Mouse (Mus musculus) stomach, embryonic 14.5 days (tissue): ENCODE results near the gene Capzb. TPM values are rescaled to one million over a fixed set of nuclear protein-coding genes. Genes with fewer than 3 reads are reported as not detected.

Experiments used
- ATAC-seq: fragments of 200-750 bp; cut with Nextera tagmentation; 2 replicates; pipeline ENCODE4 v1.8.0; 2017; ENCODE audit warnings: low read depth, moderate TSS enrichment; ENCODE audit not compliant: insufficient number of reproducible peaks, insufficient read depth, low FRiP score
- H3K27ac ChIP-seq: fragments of 300-500 bp; sonication (generic); 2 replicates; pipeline ENCODE4 v1.5.1; 2014; ENCODE audit warnings: mild to moderate bottlenecking, low read length, moderate library complexity, mixed read lengths
- H3K27me3 ChIP-seq: fragments of 300-500 bp; sonication (generic); 2 replicates; pipeline ENCODE4 v1.6.1; 2014; ENCODE audit warnings: low read length, control low read depth, mixed read lengths; ENCODE audit not compliant: control insufficient read depth, insufficient read depth
- H3K36me3 ChIP-seq: fragments of 300-500 bp; sonication (generic); 2 replicates; pipeline ENCODE4 v1.6.1; 2014; ENCODE audit warnings: mild to moderate bottlenecking, control low read depth, low read length, moderate library complexity, mixed read lengths; ENCODE audit not compliant: control insufficient read depth, insufficient read depth
- H3K4me1 ChIP-seq: fragments of 300-500 bp; sonication (generic); 2 replicates; pipeline ENCODE4 v1.6.1; 2014; ENCODE audit warnings: low read length, control low read depth, mixed read lengths; ENCODE audit not compliant: control insufficient read depth, insufficient read depth
- H3K4me2 ChIP-seq: fragments of 300-500 bp; sonication (generic); replicated peaks from 2 replicates; pipeline ENCODE4 v1.6.1; 2014; ENCODE audit warnings: low read depth, low read length, control low read depth
- H3K4me3 ChIP-seq: fragments of 300-500 bp; sonication (generic); 2 replicates; pipeline ENCODE4 v1.5.1; 2014; ENCODE audit warnings: low read depth, low read length, control low read depth
- H3K9ac ChIP-seq: fragments of 300-500 bp; sonication (generic); replicated peaks from 2 replicates; pipeline ENCODE4 v1.6.1; 2014; ENCODE audit warnings: low read depth, mild to moderate bottlenecking, control low read depth, low read length, moderate library complexity, mixed read lengths
- H3K9me3 ChIP-seq: fragments of 300-500 bp; sonication (generic); 2 replicates; pipeline ENCODE4 v1.6.1; 2016; ENCODE audit warnings: low read depth, low read length, control low read depth; ENCODE audit not compliant: control insufficient read depth
- WGBS: fragments of 180-500 bp; shearing (Covaris S2); extraction: QIAGEN DNeasy Blood & Tissue Kit; methylation state at CpG from one replicate; pipeline ENCODE4 v1.1.7; 2014; 5-methylcytosine and 5-hydroxymethylcytosine counted together
- polyA plus RNA-seq: library from polyadenylated mRNA; unstranded; fragments of >200 nt; fragmentation: Nextera tagmentation; extraction: Ambion mirVana; gene quantifications from 2 replicates; pipeline ENCODE4 v1.2.1, GENCODE M21; 2014

Capzb gene
- polyA plus RNA-seq, 1 experiment from 2014 or later, result 280 TPM

DNA sequence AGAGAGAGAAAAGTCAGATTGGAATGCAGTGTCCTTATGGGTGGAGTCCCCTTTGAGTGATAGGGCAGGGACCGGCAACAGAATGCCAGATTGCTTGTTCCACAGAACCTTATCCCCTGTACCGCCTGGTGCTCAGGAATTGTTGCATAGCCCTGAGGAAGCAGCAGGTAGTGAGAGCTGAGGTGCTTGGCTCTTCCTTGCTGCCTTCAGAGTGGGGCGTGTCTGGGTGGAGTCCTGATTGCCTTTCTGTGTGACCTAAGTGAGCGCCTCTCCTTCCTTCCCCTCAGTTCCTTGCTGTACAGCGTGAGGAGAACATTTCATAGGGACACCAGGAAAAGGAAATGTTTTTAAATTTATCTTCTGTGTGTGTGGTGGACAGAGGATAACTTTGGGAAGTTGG lies 4.8 kb downstream of the Capzb start:
- 75% methylated on average over 5 of the region's 5 CpGs for WGBS
- Histone ChIP-seq H3K4me2 (no peak overlapping the region), H3K9ac (no peak overlapping the region), H3K9me3 (no peaks in the 10 kb centered on the region), H3K36me3 (no peaks in the 10 kb centered on the region; the same call in 1 of the 2 replicates), H3K4me3 (no peak overlapping the region), H3K4me1 (peaks cover 39% of the 10 kb centered on the region), H3K27ac (no peak overlapping the region), H3K27me3 (no peaks in the 10 kb centered on the region)
- ATAC-seq, result no peak

DNA sequence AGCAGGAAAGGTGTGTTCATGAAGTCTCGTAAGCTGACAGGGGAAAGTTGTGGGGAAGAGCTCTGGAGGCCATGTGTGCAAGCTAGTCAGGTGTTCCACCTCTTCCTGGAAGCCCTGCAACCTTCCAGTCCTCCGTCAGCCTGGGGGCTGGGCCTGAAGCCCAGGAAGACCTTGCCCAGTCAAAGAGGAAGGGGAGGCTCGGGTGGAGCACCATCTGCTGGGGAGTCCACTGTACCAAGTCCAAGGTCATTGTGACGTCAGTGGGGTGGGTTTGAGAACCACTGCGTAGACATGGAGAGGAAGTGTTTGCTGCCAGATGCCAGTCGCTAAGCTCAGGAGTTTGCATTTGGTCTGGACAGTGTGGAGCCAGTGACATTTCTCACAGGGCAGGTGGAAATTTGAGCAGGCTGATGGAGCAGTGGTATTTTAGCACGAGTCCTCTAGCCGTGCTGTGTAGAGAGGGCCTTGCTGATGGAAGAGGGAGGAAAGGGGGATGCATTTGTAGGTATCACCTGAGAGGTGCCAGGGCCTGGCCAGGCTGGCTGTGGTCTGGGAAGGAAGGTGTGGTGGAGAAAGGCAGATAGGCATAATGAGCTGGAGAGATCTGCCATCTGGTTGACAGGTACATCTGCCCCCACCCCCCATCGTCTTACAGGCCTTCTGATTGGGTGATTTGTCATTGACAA lies 5.4 kb downstream of the Capzb start:
- no peaks in the 10 kb centered on the region for H3K9me3 ChIP-seq
- no peak overlapping the region for H3K27ac ChIP-seq
- H3K4me2 ChIP-seq, result no peak overlapping the region
- no peaks in the 10 kb centered on the region for H3K27me3 ChIP-seq
- ATAC-seq, result no peak
- peaks cover 3% of the 10 kb centered on the region; the same call in 1 of the 2 replicates for H3K36me3 ChIP-seq
- H3K4me1 ChIP-seq, result peaks cover 44% of the 10 kb centered on the region
- WGBS, result 56% methylated on average over 9 of the region's 9 CpGs
- H3K9ac ChIP-seq, result no peak overlapping the region
- H3K4me3 ChIP-seq, result no peak overlapping the region

DNA sequence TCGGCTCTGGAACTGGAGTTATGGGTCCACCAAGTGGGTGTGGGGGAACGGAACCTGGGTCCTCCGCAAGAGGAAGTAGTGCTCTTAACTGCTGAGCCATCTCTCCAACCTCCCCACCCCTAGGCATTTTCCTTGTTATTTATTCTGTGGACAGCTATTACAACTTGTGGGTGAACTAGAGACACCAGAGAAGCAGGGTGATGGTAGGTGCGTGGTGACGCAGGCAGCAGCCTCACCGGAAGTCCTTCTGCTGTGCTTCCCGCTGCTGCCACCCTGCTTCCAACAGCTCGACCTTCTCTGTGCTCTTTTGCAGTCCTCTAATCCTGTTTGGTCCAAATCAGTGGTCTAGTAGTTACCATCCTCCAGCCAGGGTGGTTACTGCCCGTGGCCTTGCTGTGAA lies 6.4 kb downstream of the Capzb start:
- Histone ChIP-seq H3K9ac (no peak overlapping the region), H3K27ac (no peak overlapping the region), H3K36me3 (peaks cover 3% of the 10 kb centered on the region; the same call in 1 of the 2 replicates), H3K27me3 (no peaks in the 10 kb centered on the region), H3K4me2 (no peak overlapping the region), H3K9me3 (no peaks in the 10 kb centered on the region), H3K4me1 (peaks cover 39% of the 10 kb centered on the region), H3K4me3 (no peak overlapping the region)
- WGBS, result 90% methylated on average over 9 of the region's 9 CpGs
- no peak for ATAC-seq

DNA sequence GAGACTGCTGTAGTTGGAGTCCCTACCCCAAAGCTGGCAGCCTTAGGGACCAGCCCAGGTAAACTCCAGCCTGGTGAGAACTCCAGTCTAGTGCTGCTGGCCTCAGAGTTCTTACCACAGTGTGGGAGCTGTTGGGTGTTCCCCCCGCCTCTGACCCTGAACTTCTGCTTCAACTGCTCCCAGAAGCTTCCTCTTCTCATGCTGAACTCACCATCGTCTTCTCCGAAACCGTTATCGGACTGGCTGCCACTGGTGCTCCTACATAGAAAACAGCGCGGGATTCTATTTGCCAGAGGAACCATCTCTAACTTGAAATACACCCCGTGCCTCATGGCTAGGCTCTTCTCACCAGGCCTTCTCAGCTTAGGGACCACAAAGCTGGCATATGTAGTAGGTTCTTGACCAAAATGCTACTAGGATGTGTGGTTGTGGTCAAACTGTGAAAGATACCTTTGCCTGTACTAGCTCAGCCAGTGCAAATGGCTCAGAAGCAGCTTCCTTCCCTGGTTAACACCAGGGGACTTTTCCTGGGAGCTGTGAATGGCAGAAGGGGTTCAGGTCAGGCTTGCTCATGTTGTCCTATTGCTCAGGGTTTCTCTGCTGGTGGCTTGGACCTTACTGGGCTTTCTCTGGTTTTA lies 7.1 kb downstream of the Capzb start:
- Histone ChIP-seq H3K27ac (no peak overlapping the region), H3K4me3 (no peak overlapping the region), H3K9me3 (no peaks in the 10 kb centered on the region), H3K27me3 (no peaks in the 10 kb centered on the region), H3K4me1 (peaks cover 32% of the 10 kb centered on the region), H3K36me3 (peaks cover 3% of the 10 kb centered on the region; the same call in 1 of the 2 replicates), H3K9ac (no peak overlapping the region), H3K4me2 (no peak overlapping the region)
- no peak for ATAC-seq
- 93% methylated on average over 8 of the region's 8 CpGs for WGBS

DNA sequence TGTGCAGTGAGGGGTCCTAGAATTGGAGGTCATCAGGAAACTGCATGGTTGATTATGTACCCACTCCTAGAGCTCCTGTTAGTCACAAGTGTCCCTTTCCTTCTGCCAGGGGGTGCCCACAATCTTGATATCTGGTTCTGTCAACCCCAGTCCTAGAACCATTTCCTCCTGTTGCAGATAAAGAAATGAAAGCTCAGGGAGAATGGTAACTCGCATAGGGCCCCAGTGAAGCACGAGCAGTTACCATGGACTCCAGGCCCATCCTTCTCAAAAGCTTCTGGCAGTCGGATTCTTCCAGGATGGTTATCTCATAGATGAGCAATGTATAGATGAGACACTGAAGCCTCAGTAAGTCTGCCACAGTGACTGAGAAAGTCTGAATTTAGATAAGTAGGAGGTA lies 8.2 kb downstream of the Capzb start:
- peaks cover 29% of the 10 kb centered on the region for H3K4me1 ChIP-seq
- H3K4me2 ChIP-seq, result no peak overlapping the region
- no peaks in the 10 kb centered on the region for H3K9me3 ChIP-seq
- no peak overlapping the region for H3K27ac ChIP-seq
- no peak overlapping the region for H3K9ac ChIP-seq
- WGBS, result 93% methylated on average over 3 of the region's 3 CpGs
- H3K36me3 ChIP-seq, result peaks cover 3% of the 10 kb centered on the region; the same call in 1 of the 2 replicates
- H3K4me3 ChIP-seq, result no peak overlapping the region
- no peaks in the 10 kb centered on the region for H3K27me3 ChIP-seq
- no peak for ATAC-seq

DNA sequence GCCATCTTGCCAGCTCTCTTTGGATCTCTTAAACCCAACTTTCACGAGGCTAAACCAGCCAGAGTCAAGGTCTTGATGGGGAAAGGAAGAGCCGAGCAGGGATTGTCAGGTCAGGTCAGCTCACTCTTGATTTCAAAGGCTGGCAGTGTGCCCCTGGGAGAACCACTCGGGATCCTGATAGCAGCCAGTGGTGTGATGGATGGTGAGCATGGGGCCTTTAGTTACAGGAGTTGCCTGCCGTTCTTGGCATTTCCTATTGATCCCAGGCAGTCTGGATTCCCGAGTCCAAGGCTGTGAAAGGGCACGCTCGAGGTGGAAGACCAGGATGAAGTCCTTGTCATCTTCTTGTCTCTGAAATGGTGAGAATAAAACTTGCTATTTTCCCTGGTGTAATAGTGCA lies 9.9 kb downstream of the Capzb start:
- ATAC-seq, result no peak
- Histone ChIP-seq H3K9me3 (no peaks in the 10 kb centered on the region), H3K36me3 (peaks cover 3% of the 10 kb centered on the region; the same call in 1 of the 2 replicates), H3K4me3 (no peak overlapping the region), H3K4me2 (no peak overlapping the region), H3K9ac (no peak overlapping the region), H3K27ac (no peak overlapping the region), H3K27me3 (no peaks in the 10 kb centered on the region), H3K4me1 (peaks cover 26% of the 10 kb centered on the region)
- WGBS, result 50% methylated on average over 7 of the region's 7 CpGs

DNA sequence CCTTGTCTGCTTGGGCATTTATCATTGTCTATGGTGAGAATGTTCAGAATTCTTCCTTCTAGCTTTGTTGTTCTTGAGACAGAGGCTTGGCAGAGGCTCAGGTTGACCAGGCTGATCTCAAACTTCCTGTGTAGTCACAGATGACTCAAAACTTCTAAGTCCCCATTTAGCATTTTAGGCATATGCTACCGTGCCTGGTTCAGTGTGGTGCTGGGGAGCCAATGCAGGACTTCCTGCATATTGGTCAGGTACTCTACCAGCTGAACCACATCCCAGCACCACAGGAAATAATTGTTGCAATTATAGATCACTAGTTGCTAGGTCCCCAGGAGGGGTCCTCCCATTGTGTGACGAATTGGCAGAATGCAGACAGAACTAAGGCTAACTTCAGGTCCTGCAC lies 10.7 kb downstream of the Capzb start:
- H3K9ac ChIP-seq, result no peak overlapping the region
- H3K27me3 ChIP-seq, result no peaks in the 10 kb centered on the region
- H3K27ac ChIP-seq, result no peak overlapping the region
- H3K4me1 ChIP-seq, result peaks cover 27% of the 10 kb centered on the region
- no peak overlapping the region for H3K4me2 ChIP-seq
- ATAC-seq, result no peak
- 69% methylated on average over 2 of the region's 2 CpGs for WGBS
- no peak overlapping the region for H3K4me3 ChIP-seq
- H3K36me3 ChIP-seq, result peaks cover 3% of the 10 kb centered on the region; the same call in 1 of the 2 replicates
- no peaks in the 10 kb centered on the region for H3K9me3 ChIP-seq

DNA sequence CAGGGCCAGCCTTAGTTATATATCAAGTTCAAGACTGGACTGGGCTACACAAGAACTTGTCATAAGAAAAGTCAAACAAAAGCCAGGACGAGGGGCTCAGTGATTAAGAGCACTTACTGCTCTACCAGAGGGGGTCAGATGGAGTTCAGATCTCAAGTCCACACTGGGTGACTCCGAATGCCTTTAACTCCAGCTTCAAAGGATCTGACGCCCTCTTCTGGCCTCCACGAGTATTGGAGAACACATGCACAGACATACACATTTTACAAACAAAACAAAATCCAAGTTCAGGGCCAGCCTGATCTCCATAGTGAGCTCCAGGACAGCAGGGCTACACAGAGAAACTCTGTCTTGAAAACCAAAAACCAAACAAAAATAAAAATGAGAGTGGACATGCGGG lies 13.1 kb downstream of the Capzb start:
- H3K9me3 ChIP-seq, result no peaks in the 10 kb centered on the region
- no peak overlapping the region for H3K4me3 ChIP-seq
- H3K27me3 ChIP-seq, result no peaks in the 10 kb centered on the region
- H3K9ac ChIP-seq, result no peak overlapping the region
- no peak overlapping the region for H3K4me2 ChIP-seq
- peaks cover 44% of the 10 kb centered on the region for H3K4me1 ChIP-seq
- 35% methylated on average over 5 of the region's 5 CpGs for WGBS
- ATAC-seq, result no peak
- 0 out of 2 replicates have a peak, but pooled peaks cover 3% of the 10 kb centered on the region for H3K36me3 ChIP-seq
- no peak overlapping the region for H3K27ac ChIP-seq
